Mouse (Mus musculus): ENCODE measurements around the gene Rimkla.

- no peak for TF ChIP-seq POLR2A (IDR thresholded peaks at IDR 0.05; ENCODE audit: low read depth, low read length)
- no peak for TF ChIP-seq CTCF (conservative IDR thresholded peaks at IDR 0.05; ENCODE audit: insufficient read depth, insufficient read length, low read depth, low read length)
Observed at GRCm38 (mm10) chr4:119465841-119466240, 26.6 kb downstream of the Rimkla start.
